ENCODE assay signal across 17 mouse cellular contexts in genomic region chr1:64519901-64520300, GRCm38 (mm10).
"Had no signal": no experiment of that assay in that cellular context is flagged by ENCODE, and none has a peak within 500 bp of the region (broad histone marks: within the 10 kb centered on the region; RNA-seq: fewer than 3 reads in every experiment).

No protein-coding gene starts in this region.

- H3K4me1 ChIP-seq: midbrain, embryonic 10.5 days; neural tube, embryonic 15.5 days had no signal

- H3K9me3 ChIP-seq: limb, embryonic 15.5 days; midbrain, embryonic 10.5 days; neural tube, embryonic 15.5 days had no signal

- H3K36me3 ChIP-seq: limb, embryonic 15.5 days; midbrain, embryonic 10.5 days; neural tube, embryonic 15.5 days had no signal

- H3K27me3 ChIP-seq: limb, embryonic 15.5 days; neural tube, embryonic 15.5 days had no signal

- DNase-seq: kidney, adult 11 months; kidney, adult 9 months; kidney, postnatal 36 days; layer of hippocampus, adult 9-11 months; layer of hippocampus, postnatal 36 days; midbrain, embryonic 14.5 days; retina, postnatal 1 day; right cerebral cortex, postnatal 4 days; spleen, adult 18-20 months; thymus, adult 18-20 months; thymus, postnatal 14 days had no signal

- H3K4me3 ChIP-seq: limb, embryonic 15.5 days; midbrain, embryonic 10.5 days; myocyte; neural tube, embryonic 15.5 days had no signal

- H3K27ac ChIP-seq: kidney, postnatal 0 days; limb, embryonic 15.5 days; liver, embryonic 14.5 days; midbrain, embryonic 10.5 days; neural tube, embryonic 15.5 days had no signal

- H3K9ac ChIP-seq: limb, embryonic 15.5 days; liver, embryonic 14.5 days; neural tube, embryonic 15.5 days had no signal

- H3K4me2 ChIP-seq: limb, embryonic 15.5 days; neural tube, embryonic 15.5 days had no signal
